12 mouse cellular contexts compared by ENCODE assay signal in genomic region chr6:35349784-35350183, GRCm38 (mm10). TPM values are rescaled to one million over a fixed set of nuclear protein-coding genes. Genes with fewer than 3 reads are reported as not detected.
DNase-seq lines count a peak whose midpoint lies in the region; ATAC-seq and TF ChIP-seq lines count a peak whose summit lies in the region.
"Had no signal": no experiment of that assay in that cellular context is flagged by ENCODE, and none has a peak within 500 bp of the region (broad histone marks: within the 10 kb centered on the region; RNA-seq: fewer than 3 reads in every experiment).

No protein-coding gene starts in this region.

- no peak overlapping the region for H3K4me2 ChIP-seq in midbrain, postnatal 0 days (ENCODE audit: low read depth, low read length, poor library complexity, severe bottlenecking)
- H3K4me2 ChIP-seq in midbrain, embryonic 15.5 days: no peak overlapping the region
- peak overlapping the region; percentile 20; the same call in 1 of the 2 replicates for H3K4me2 ChIP-seq in kidney, embryonic 16.5 days (replicated peaks; ENCODE audit: low read depth, low read length)
- no peak overlapping the region for H3K4me2 ChIP-seq in intestine, embryonic 16.5 days (ENCODE audit: low read depth, low read length)
- H3K4me2 ChIP-seq: embryonic facial prominence, embryonic 12.5 days; liver, embryonic 15.5 days had no signal

- H3K27ac ChIP-seq in midbrain, postnatal 0 days (ENCODE audit: low read depth, low read length): no peak overlapping the region
- H3K27ac ChIP-seq in midbrain, embryonic 15.5 days: no peak overlapping the region
- peak overlapping the region; percentile 44; the same call in 1 of the 2 replicates for H3K27ac ChIP-seq in kidney, embryonic 16.5 days (ENCODE audit: low read length)
- H3K27ac ChIP-seq in intestine, embryonic 16.5 days (ENCODE audit: low read length): no peak overlapping the region
- H3K27ac ChIP-seq: embryonic facial prominence, embryonic 12.5 days; liver, embryonic 15.5 days had no signal

- H3K27me3 ChIP-seq in midbrain, postnatal 0 days (ENCODE audit: insufficient read depth, low read length): no peaks in the 10 kb centered on the region
- H3K27me3 ChIP-seq in midbrain, embryonic 15.5 days (replicated peaks): no peaks in the 10 kb centered on the region
- H3K27me3 ChIP-seq in kidney, embryonic 16.5 days (ENCODE audit: insufficient read depth, low read length): no peaks in the 10 kb centered on the region
- no peaks in the 10 kb centered on the region for H3K27me3 ChIP-seq in intestine, embryonic 16.5 days (replicated peaks; ENCODE audit: control insufficient read depth, insufficient read depth, low read length)
- H3K27me3 ChIP-seq: embryonic facial prominence, embryonic 12.5 days; liver, embryonic 15.5 days had no signal

- DNase-seq in adrenal gland, adult (ENCODE audit: inconsistent age in 2 of 2, low spot score in 1 of 2): peak; percentile 38 to 52
- no peak for DNase-seq in adrenal gland, adult 2 months
- DNase-seq in midbrain, postnatal 0 days (ENCODE audit: low spot score): peak; percentile 40
- DNase-seq in skeletal muscle tissue, adult 2 months (ENCODE audit: low read depth, low spot score): peak; percentile 86
- no peak for DNase-seq in thymus, postnatal 0 days (ENCODE audit: low spot score)
- DNase-seq: spleen, adult 18-20 months had no signal

- no peak overlapping the region for H3K4me3 ChIP-seq in midbrain, postnatal 0 days (ENCODE audit: low read depth, low read length)
- H3K4me3 ChIP-seq in midbrain, embryonic 15.5 days: no peak overlapping the region
- no peak overlapping the region for H3K4me3 ChIP-seq in kidney, embryonic 16.5 days (ENCODE audit: low read length)
- H3K4me3 ChIP-seq in intestine, embryonic 16.5 days (ENCODE audit: low read length): no peak overlapping the region
- H3K4me3 ChIP-seq: embryonic facial prominence, embryonic 12.5 days; liver, embryonic 15.5 days had no signal

- no peaks in the 10 kb centered on the region for H3K36me3 ChIP-seq in midbrain, postnatal 0 days (ENCODE audit: insufficient read depth, low read length)
- H3K36me3 ChIP-seq in midbrain, embryonic 15.5 days (replicated peaks): no peaks in the 10 kb centered on the region
- no peaks in the 10 kb centered on the region for H3K36me3 ChIP-seq in kidney, embryonic 16.5 days (ENCODE audit: insufficient read depth, low read length)
- no peaks in the 10 kb centered on the region for H3K36me3 ChIP-seq in intestine, embryonic 16.5 days (ENCODE audit: control insufficient read depth, insufficient read depth, low read length)
- H3K36me3 ChIP-seq: embryonic facial prominence, embryonic 12.5 days; liver, embryonic 15.5 days had no signal

- no peak for TF ChIP-seq CTCF in midbrain, postnatal 0 days (IDR thresholded peaks at IDR 0.05)

- H3K4me1 ChIP-seq in midbrain, postnatal 0 days (ENCODE audit: insufficient read depth, low read length): no peaks in the 10 kb centered on the region; the same call in 1 of the 2 replicates
- H3K4me1 ChIP-seq in midbrain, embryonic 15.5 days: peaks cover 11% of the 10 kb centered on the region
- peaks cover 27% of the 10 kb centered on the region for H3K4me1 ChIP-seq in kidney, embryonic 16.5 days (ENCODE audit: insufficient read depth, low read length)
- peaks cover 6% of the 10 kb centered on the region; the same call in 1 of the 2 replicates for H3K4me1 ChIP-seq in intestine, embryonic 16.5 days (ENCODE audit: control insufficient read depth, insufficient read depth, low read length)

- 65% methylated on average over 7 of the region's 7 CpGs for WGBS in midbrain, postnatal 0 days
- 70% methylated on average over 7 of the region's 7 CpGs for WGBS in midbrain, embryonic 15.5 days
- 19% methylated on average over 7 of the region's 7 CpGs for WGBS in kidney, embryonic 16.5 days
- 60% methylated on average over 7 of the region's 7 CpGs for WGBS in intestine, embryonic 16.5 days

- H3K9me3 ChIP-seq in midbrain, postnatal 0 days (ENCODE audit: low read length): no peaks in the 10 kb centered on the region
- H3K9me3 ChIP-seq in midbrain, embryonic 15.5 days: no peaks in the 10 kb centered on the region
- H3K9me3 ChIP-seq in kidney, embryonic 16.5 days (ENCODE audit: low read length): no peaks in the 10 kb centered on the region
- H3K9me3 ChIP-seq in intestine, embryonic 16.5 days (ENCODE audit: control insufficient read depth, low read length): no peaks in the 10 kb centered on the region
- H3K9me3 ChIP-seq: embryonic facial prominence, embryonic 12.5 days; liver, embryonic 15.5 days had no signal

- H3K9ac ChIP-seq in midbrain, postnatal 0 days (replicated peaks; ENCODE audit: low read length, poor library complexity, severe bottlenecking): no peak overlapping the region
- H3K9ac ChIP-seq in midbrain, embryonic 15.5 days: no peak overlapping the region
- H3K9ac ChIP-seq in kidney, embryonic 16.5 days (replicated peaks; ENCODE audit: low read length): no peak overlapping the region
- H3K9ac ChIP-seq in intestine, embryonic 16.5 days (ENCODE audit: low read depth, low read length): no peak overlapping the region
- H3K9ac ChIP-seq: embryonic facial prominence, embryonic 12.5 days; liver, embryonic 15.5 days had no signal

- ATAC-seq in midbrain, postnatal 0 days (ENCODE audit: low FRiP score): no peak
- ATAC-seq in midbrain, embryonic 15.5 days (replicated peaks): no peak
- peak; percentile 83 for ATAC-seq in kidney, embryonic 16.5 days (ENCODE audit: low FRiP score, low TSS enrichment)
- ATAC-seq in intestine, embryonic 16.5 days: no peak

RNA-seq across cellular contexts. Expression of gene Fam180a, which starts 23.8 kb away (rescaled TPM):
- total RNA-seq in adrenal gland, adult 2 months (2021): 1 to 10 TPM; 1.6 to 3.2 TPM
- polyA plus RNA-seq in adrenal gland, adult 2 months (2012; rRNA removed): 0.48 and 0.65 TPM in 2 replicates
- 4.2 and 7.3 TPM in 2 replicates for total RNA-seq in midbrain, postnatal 0 days (2014; rRNA removed)
- 4.6 and 5.6 TPM in 2 replicates for polyA plus RNA-seq in midbrain, postnatal 0 days (2015; fragmentation: Nextera tagmentation; extraction: Ambion mirVana)
- 1.7 and 2.5 TPM in 2 replicates for polyA plus RNA-seq in midbrain, embryonic 15.5 days (2015; fragmentation: Nextera tagmentation; extraction: Ambion mirVana)
- polyA plus RNA-seq in kidney, embryonic 16.5 days (2015; fragmentation: Nextera tagmentation; extraction: Ambion mirVana): 0.18 and 0.45 TPM in 2 replicates
- polyA plus RNA-seq in intestine, embryonic 16.5 days (2015; fragmentation: Nextera tagmentation; extraction: Ambion mirVana): 1.8 and 2.1 TPM in 2 replicates
- 0.08 TPM in 1 of 2 replicates, not detected in the other for polyA plus RNA-seq in thymus, postnatal 0 days (2015; fragmentation: Nextera tagmentation; extraction: Ambion mirVana)
- total RNA-seq: granulocyte monocyte progenitor cell, adult 5-6 weeks had no signal
- polyA plus RNA-seq: embryonic facial prominence, embryonic 12.5 days had no signal

RNA-seq across cellular contexts. Expression of gene Slc13a4, which starts 41.9 kb away (rescaled TPM):
- under 1 TPM; 0.35 to 0.45 TPM for total RNA-seq in adrenal gland, adult 2 months (2021)
- polyA plus RNA-seq in adrenal gland, adult 2 months (2012; rRNA removed): 0.76 and 1.4 TPM in 2 replicates
- total RNA-seq in midbrain, postnatal 0 days (2014; rRNA removed): 17.2 and 19.6 TPM in 2 replicates
- polyA plus RNA-seq in midbrain, postnatal 0 days (2015; fragmentation: Nextera tagmentation; extraction: Ambion mirVana): 13.6 and 14.3 TPM in 2 replicates
- polyA plus RNA-seq in midbrain, embryonic 15.5 days (2015; fragmentation: Nextera tagmentation; extraction: Ambion mirVana): 11.2 and 11.6 TPM in 2 replicates
- 0.23 and 0.41 TPM in 2 replicates for polyA plus RNA-seq in kidney, embryonic 16.5 days (2015; fragmentation: Nextera tagmentation; extraction: Ambion mirVana)
- 0.27 and 0.43 TPM in 2 replicates for polyA plus RNA-seq in intestine, embryonic 16.5 days (2015; fragmentation: Nextera tagmentation; extraction: Ambion mirVana)
- polyA plus RNA-seq in thymus, postnatal 0 days (2015; fragmentation: Nextera tagmentation; extraction: Ambion mirVana): 0.35 and 0.36 TPM in 2 replicates
- total RNA-seq: granulocyte monocyte progenitor cell, adult 5-6 weeks had no signal

Comparison
In these comparisons a context has a peak if more than half of its experiments do, and no peak if none do; other contexts are left out.
1. DNase-seq: peak in adrenal gland, adult (2 of 2), midbrain, postnatal 0 days (single experiment) and skeletal muscle tissue, adult 2 months (single experiment); none in adrenal gland, adult 2 months (single experiment) and thymus, postnatal 0 days (single experiment).